Mouse (Mus musculus) forebrain, embryonic 14.5 days (tissue): ENCODE measurements around the gene Irf7. TPM values are rescaled to one million over a fixed set of nuclear protein-coding genes. Genes with fewer than 3 reads are reported as not detected.

Experiments used
- ATAC-seq: fragments of 200-750 bp; cut with Nextera tagmentation; 2 replicates; pipeline ENCODE4 v1.8.0; 2017; ENCODE audit warnings: mild to moderate bottlenecking, moderate library complexity
- DNase-seq: peaks from one replicate; pipeline ENCODE4 v3.0.0-alpha.2; 2015; ENCODE audit warnings: low spot score
- H3K27ac ChIP-seq: fragments of 300-500 bp; sonication (generic); 2 replicates; pipeline ENCODE4 v1.5.1; 2014; ENCODE audit warnings: low read depth, mild to moderate bottlenecking, control low read depth, low read length, moderate library complexity
- H3K27me3 ChIP-seq: fragments of 300-500 bp; sonication (generic); replicated peaks from 2 replicates; pipeline ENCODE4 v1.6.1; 2014; ENCODE audit warnings: low read length, control low read depth, mixed read lengths; ENCODE audit not compliant: control insufficient read depth, insufficient read depth
- H3K36me3 ChIP-seq: fragments of 300-500 bp; sonication (generic); 2 replicates; pipeline ENCODE4 v1.6.1; 2014; ENCODE audit warnings: low read length, control low read depth; ENCODE audit not compliant: control insufficient read depth, insufficient read depth
- H3K4me1 ChIP-seq: fragments of 300-500 bp; sonication (generic); 2 replicates; pipeline ENCODE4 v1.6.1; 2014; ENCODE audit warnings: antibody characterized with exemption, low read length, control low read depth; ENCODE audit not compliant: control insufficient read depth, insufficient read depth
- H3K4me2 ChIP-seq: fragments of 300-500 bp; sonication (generic); 2 replicates; pipeline ENCODE4 v1.6.1; 2014; ENCODE audit warnings: mild to moderate bottlenecking, control low read depth, low read length
- H3K4me3 ChIP-seq: fragments of 300-500 bp; sonication (generic); 2 replicates; pipeline ENCODE4 v1.5.1; 2014; ENCODE audit warnings: low read depth, low read length, control low read depth
- H3K9ac ChIP-seq: fragments of 300-500 bp; sonication (generic); 2 replicates; pipeline ENCODE4 v1.6.1; 2014; ENCODE audit warnings: mild to moderate bottlenecking, low read length, control low read depth, moderate library complexity
- H3K9me3 ChIP-seq: fragments of 300-500 bp; sonication (generic); replicated peaks from 2 replicates; pipeline ENCODE4 v1.6.1; 2016; ENCODE audit warnings: low read length, control low read depth, mixed read lengths; ENCODE audit not compliant: control insufficient read depth
- WGBS: fragments of 180-500 bp; shearing (Covaris S2); extraction: QIAGEN DNeasy Blood & Tissue Kit; methylation state at CpG from one replicate; pipeline ENCODE4 v1.1.7; 2014; 5-methylcytosine and 5-hydroxymethylcytosine counted together
- polyA plus RNA-seq: library from polyadenylated mRNA; unstranded; fragments of >200 nt; fragmentation: Nextera tagmentation; extraction: Ambion mirVana; gene quantifications from 2 replicates; pipeline ENCODE4 v1.2.1, GENCODE M21; 2014

Gene Irf7
- 0.97 and 1.0 TPM in 2 replicates for polyA plus RNA-seq

- H3K9me3 ChIP-seq = no peaks in the 10 kb centered on the region
- H3K36me3 ChIP-seq = peaks cover 36% of the 10 kb centered on the region
- H3K9ac ChIP-seq = peak within 1 kb of the TSS; percentile 50
- 13% methylated on average over 25 of the region's 25 CpGs for WGBS
- ATAC-seq (peak; percentile 33; the same call in 1 of the 2 replicates), DNase-seq (no peak)
- peak within 1 kb of the TSS; percentile 51 for H3K4me2 ChIP-seq
- no peaks in the 10 kb centered on the region for H3K27me3 ChIP-seq
- peak within 1 kb of the TSS; percentile 25 for H3K4me3 ChIP-seq
- no peak within 1 kb of the TSS for H3K27ac ChIP-seq
- peaks cover 4% of the 10 kb centered on the region; the same call in 1 of the 2 replicates for H3K4me1 ChIP-seq
Observed at GRCm38 (mm10) chr7:141265739-141266561, at the start of gene Irf7. Gene Irf7, minus strand, starts transcription at chr7:141266481.

DNA sequence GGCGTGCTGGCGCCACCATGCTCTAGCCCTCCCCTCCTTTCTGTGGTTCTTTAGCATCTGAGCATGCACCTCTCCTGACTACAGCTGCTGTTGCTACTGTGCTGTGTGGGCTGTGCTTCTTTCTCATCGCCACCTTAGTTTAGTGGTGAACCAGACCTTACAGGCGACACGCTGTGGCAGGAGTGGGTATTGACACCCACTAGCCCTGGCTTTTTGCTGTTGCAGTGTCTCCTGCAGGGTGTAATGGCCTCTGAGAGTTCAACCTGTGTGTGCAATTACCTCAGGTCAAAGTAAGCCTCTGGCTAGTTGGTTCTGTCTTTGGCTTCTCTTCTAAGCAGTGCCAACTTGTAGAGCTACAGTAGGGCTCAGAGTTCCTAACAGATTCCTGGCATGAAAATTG lies 49.7 kb upstream of the Irf7 start:
- no peak for ATAC-seq
- H3K4me1 ChIP-seq = no peaks in the 10 kb centered on the region
- WGBS = 80% methylated on average over 5 of the region's 5 CpGs
- no peak overlapping the region for H3K27ac ChIP-seq
- DNase-seq = no peak
- no peaks in the 10 kb centered on the region for H3K9me3 ChIP-seq
- no peak overlapping the region for H3K9ac ChIP-seq
- H3K4me2 ChIP-seq = no peak overlapping the region
- H3K27me3 ChIP-seq = no peaks in the 10 kb centered on the region
- no peak overlapping the region for H3K4me3 ChIP-seq
- peaks cover 98% of the 10 kb centered on the region for H3K36me3 ChIP-seq

DNA sequence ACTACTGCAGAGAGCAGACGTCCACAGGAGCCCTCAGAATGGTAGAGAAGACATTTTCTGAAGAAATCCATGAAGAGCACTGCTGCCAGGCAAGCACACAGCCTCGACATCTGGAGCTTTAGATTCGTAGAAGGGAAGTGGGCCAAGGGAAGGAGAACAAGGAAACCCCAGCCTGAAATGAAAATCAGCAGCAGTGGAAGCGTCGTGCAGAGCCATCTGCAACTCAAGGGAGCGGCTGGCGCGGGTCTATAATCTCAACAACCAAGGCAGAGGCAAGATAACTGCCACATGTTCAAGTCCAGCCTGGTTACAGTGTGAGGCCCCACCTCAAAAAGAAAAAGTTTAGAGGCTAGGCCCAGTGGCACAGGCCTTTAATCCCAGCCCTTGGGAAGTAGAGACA lies 48.8 kb upstream of the Irf7 start:
- no peaks in the 10 kb centered on the region for H3K9me3 ChIP-seq
- no peaks in the 10 kb centered on the region for H3K27me3 ChIP-seq
- no peak overlapping the region for H3K27ac ChIP-seq
- no peak for DNase-seq
- no peak overlapping the region for H3K4me3 ChIP-seq
- 92% methylated on average over 8 of the region's 8 CpGs for WGBS
- H3K4me2 ChIP-seq = no peak overlapping the region
- no peak for ATAC-seq
- H3K4me1 ChIP-seq = no peaks in the 10 kb centered on the region
- peaks cover 98% of the 10 kb centered on the region for H3K36me3 ChIP-seq
- no peak overlapping the region for H3K9ac ChIP-seq

DNA sequence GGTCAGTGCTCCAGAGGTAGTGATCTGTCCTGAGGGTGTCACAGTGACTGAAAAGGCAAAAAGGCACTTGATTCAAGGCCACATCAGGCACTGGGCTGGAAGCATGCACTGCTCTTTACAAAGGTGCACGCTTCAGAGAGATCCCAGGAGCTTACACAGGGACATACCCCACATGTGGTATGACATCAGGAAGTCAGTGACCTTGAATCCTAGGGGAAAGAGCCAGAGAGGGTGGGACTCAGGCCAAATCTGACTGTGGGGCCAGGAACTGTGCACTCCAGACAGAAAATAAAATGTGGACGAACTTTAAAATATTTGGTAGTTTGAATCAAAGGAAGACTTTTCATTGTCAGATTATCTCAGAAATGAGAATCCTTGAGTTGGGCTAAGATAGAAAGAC lies 48.1 kb upstream of the Irf7 start:
- 91% methylated on average over 2 of the region's 2 CpGs for WGBS
- H3K9me3 ChIP-seq = no peaks in the 10 kb centered on the region

DNA sequence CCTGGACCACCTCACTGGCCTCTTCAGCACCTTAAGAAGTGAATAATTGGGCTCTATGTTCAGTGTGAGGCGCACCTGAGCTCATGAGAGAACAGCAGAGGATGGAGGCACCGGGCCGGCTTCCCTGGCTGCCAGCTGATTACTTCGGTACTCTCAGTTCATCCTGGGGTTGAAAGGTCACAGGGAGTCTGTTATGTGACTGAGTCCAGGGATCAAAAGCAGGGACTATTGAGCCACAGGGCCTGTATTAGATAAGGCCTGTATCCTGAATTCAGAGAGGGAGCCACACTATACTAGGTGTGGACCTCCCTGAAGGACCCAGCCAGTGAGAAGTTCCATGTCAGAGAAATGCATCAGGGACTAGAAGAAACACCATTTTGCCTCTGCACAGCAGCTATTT lies 38.3 kb upstream of the Irf7 start:
- H3K9me3 ChIP-seq = no peaks in the 10 kb centered on the region
- no peaks in the 10 kb centered on the region for H3K27me3 ChIP-seq
- no peaks in the 10 kb centered on the region for H3K4me1 ChIP-seq
- WGBS = 93% methylated on average over 4 of the region's 4 CpGs
- H3K27ac ChIP-seq = no peak overlapping the region
- H3K9ac ChIP-seq = no peak overlapping the region
- H3K4me3 ChIP-seq = no peak overlapping the region
- peaks cover 98% of the 10 kb centered on the region for H3K36me3 ChIP-seq
- DNase-seq (no peak), ATAC-seq (no peak)
- no peak overlapping the region for H3K4me2 ChIP-seq

More for the DNA sequence above, 48.1 kb upstream of the Irf7 start:
- Histone ChIP-seq H3K36me3 (peaks cover 99% of the 10 kb centered on the region), H3K27ac (no peak overlapping the region), H3K4me2 (no peak overlapping the region), H3K4me3 (no peak overlapping the region), H3K4me1 (no peaks in the 10 kb centered on the region), H3K27me3 (no peaks in the 10 kb centered on the region), H3K9ac (no peak overlapping the region)
- ATAC-seq (no peak), DNase-seq (no peak)

DNA sequence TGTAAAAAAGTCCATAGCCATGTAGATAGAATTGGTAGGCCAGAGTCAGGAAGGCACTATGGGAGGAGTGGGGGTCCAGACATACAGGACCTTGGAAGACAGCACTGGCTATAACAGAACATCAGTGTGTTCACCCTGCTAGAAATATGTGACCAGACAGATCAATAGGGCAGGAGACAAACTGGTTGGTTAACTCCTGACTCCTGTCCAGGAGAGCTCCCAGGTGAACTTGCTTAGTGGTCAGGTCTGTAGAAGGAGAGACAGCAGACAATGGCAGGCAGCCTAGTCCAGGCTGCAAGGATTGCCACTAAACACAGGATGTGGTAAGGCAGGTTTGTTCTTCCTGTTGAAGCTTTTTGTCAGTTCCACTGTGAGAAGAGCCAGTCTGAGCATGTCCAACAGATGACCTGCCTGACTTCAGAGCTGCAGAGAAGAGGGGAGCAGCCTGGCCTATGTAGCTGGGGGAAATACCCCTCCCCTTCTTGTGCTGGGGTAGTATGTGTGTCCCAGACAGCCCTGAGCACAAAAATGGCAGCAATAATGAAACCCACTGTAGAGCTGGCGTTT lies 36.5 kb upstream of the Irf7 start:
- Histone ChIP-seq H3K27ac (no peak overlapping the region), H3K27me3 (no peaks in the 10 kb centered on the region), H3K9ac (no peak overlapping the region), H3K9me3 (no peaks in the 10 kb centered on the region), H3K4me3 (no peak overlapping the region), H3K36me3 (peaks cover 91% of the 10 kb centered on the region), H3K4me2 (no peak overlapping the region), H3K4me1 (no peaks in the 10 kb centered on the region)
- ATAC-seq = no peak
- DNase-seq = no peak
- WGBS = 77% methylated on average over 1 of the region's 1 CpGs

DNA sequence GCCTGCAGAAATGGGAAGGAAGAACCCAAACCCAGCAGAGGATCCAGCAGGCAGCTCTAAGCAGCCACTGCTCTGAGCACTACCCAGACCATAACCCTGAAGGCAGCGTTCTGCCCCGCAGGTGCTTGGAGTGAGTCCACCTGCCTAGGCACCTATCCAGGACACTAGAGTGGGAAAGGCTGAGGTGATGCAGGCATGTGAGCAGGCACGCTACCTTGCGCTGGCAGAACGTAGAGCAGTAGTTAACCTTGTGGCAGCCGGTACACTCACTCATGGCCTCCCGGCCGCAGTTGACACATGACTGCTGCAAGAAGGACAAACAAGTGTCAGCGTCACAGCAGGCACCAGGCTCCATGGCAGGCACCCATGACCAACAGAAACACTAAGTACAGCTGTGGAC lies 35.1 kb upstream of the Irf7 start:
- Histone ChIP-seq H3K9ac (no peak overlapping the region), H3K9me3 (no peaks in the 10 kb centered on the region), H3K27ac (no peak overlapping the region), H3K4me3 (no peak overlapping the region), H3K27me3 (no peaks in the 10 kb centered on the region), H3K4me2 (no peak overlapping the region), H3K36me3 (peaks cover 87% of the 10 kb centered on the region), H3K4me1 (no peaks in the 10 kb centered on the region)
- DNase-seq (no peak), ATAC-seq (no peak)
- WGBS = 97% methylated on average over 9 of the region's 9 CpGs

DNA sequence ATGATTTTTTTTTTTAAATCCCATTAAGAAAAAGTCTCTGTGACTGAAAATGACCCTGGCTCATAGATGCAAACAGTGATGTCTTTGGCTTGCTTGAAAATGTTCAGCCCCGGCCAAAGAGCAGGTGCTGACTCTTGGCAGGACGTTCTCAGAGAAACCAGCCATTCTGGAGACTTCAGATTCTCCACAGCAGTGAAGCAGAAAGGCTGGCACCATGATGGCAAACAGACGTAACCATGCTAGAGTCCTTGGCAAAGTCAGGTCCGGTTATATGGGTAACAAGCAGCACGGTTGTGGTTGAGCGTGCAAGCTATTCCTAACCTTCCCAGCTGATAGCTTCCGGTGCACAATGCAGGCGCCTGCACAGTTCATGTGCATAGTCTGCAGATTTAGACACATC lies 32.9 kb upstream of the Irf7 start:
- H3K4me3 ChIP-seq = no peak overlapping the region
- no peak overlapping the region for H3K27ac ChIP-seq
- peaks cover 15% of the 10 kb centered on the region for H3K27me3 ChIP-seq
- no peak overlapping the region for H3K4me2 ChIP-seq
- ATAC-seq (no peak), DNase-seq (no peak)
- peaks cover under 1% of the 10 kb centered on the region; the same call in 1 of the 2 replicates for H3K4me1 ChIP-seq
- WGBS = 94% methylated on average over 8 of the region's 8 CpGs
- H3K36me3 ChIP-seq = peaks cover 65% of the 10 kb centered on the region
- no peak overlapping the region for H3K9ac ChIP-seq
- no peaks in the 10 kb centered on the region for H3K9me3 ChIP-seq
